Mouse (Mus musculus): ENCODE measurements around the gene Adgrg5.

Adgrg5 gene

GRCm38 (mm10) chr8:94923405-94923804 lies at the start of gene Adgrg5:
TSS of gene Adgrg5 (plus strand) at chr8:94923694.
- DNase-seq (ENCODE audit: low spot score in 2 of 2) = no peak

GRCm38 (mm10) chr8:94874358-94874757 lies 49.1 kb upstream of the Adgrg5 start:
- peak; percentile 80 to 94 for DNase-seq (ENCODE audit: low spot score in 2 of 2)

GRCm38 (mm10) chr8:94875096-94875870 lies 48.2 kb upstream of the Adgrg5 start:
- DNase-seq (ENCODE audit: low spot score in 2 of 2) = peak; percentile 40 to 76

GRCm38 (mm10) chr8:94875871-94876150 lies 47.7 kb upstream of the Adgrg5 start:
- DNase-seq (ENCODE audit: low spot score in 2 of 2) = no peak

GRCm38 (mm10) chr8:94876197-94876730 lies 47.2 kb upstream of the Adgrg5 start, which contains the start of gene Dok4:
TSS of gene Dok4 (minus strand) at chr8:94876330.
- peak; percentile 96 to 100 for DNase-seq (ENCODE audit: low spot score in 2 of 2)

- DNase-seq (ENCODE audit: low spot score in 2 of 2) = no peak
These were observed 46.7 kb upstream of the Adgrg5 start for GRCm38 (mm10) chr8:94876820-94877219.

GRCm38 (mm10) chr8:94880742-94881141 lies 42.8 kb upstream of the Adgrg5 start:
- no peak for DNase-seq (ENCODE audit: low spot score in 2 of 2)

- no peak for DNase-seq (ENCODE audit: low spot score in 2 of 2)
These were observed 35.0 kb upstream of the Adgrg5 start for GRCm38 (mm10) chr8:94888383-94889036.

- no peak for DNase-seq (ENCODE audit: low spot score in 2 of 2)
These were observed 30.6 kb upstream of the Adgrg5 start for GRCm38 (mm10) chr8:94892917-94893316.

- peak; percentile 89 to 92 for DNase-seq (ENCODE audit: low spot score in 2 of 2)
These were observed 24.2 kb upstream of the Adgrg5 start for GRCm38 (mm10) chr8:94899262-94899661.

GRCm38 (mm10) chr8:94900617-94901016 lies 22.9 kb upstream of the Adgrg5 start:
- no peak for DNase-seq (ENCODE audit: low spot score in 2 of 2)

GRCm38 (mm10) chr8:94901031-94901430 lies 22.5 kb upstream of the Adgrg5 start:
- DNase-seq (ENCODE audit: low spot score in 2 of 2) = no peak

- DNase-seq (ENCODE audit: low spot score in 2 of 2) = no peak
These were observed 19.8 kb upstream of the Adgrg5 start for GRCm38 (mm10) chr8:94903709-94904108.

GRCm38 (mm10) chr8:94904450-94905175 lies 18.9 kb upstream of the Adgrg5 start:
- DNase-seq (ENCODE audit: low spot score in 2 of 2) = peak; percentile 69 to 80

- DNase-seq (ENCODE audit: low spot score in 2 of 2) = no peak
These were observed 15.7 kb upstream of the Adgrg5 start for GRCm38 (mm10) chr8:94907591-94908300.

GRCm38 (mm10) chr8:94908847-94909246 lies 14.6 kb upstream of the Adgrg5 start:
- peak; percentile 87 to 95 for DNase-seq (ENCODE audit: low spot score in 2 of 2)

- peak; percentile 61 to 83 for DNase-seq (ENCODE audit: low spot score in 2 of 2)
These were observed 10.3 kb upstream of the Adgrg5 start for GRCm38 (mm10) chr8:94913061-94913660.

- DNase-seq (ENCODE audit: low spot score in 2 of 2) = no peak
These were observed 9.2 kb upstream of the Adgrg5 start for GRCm38 (mm10) chr8:94914256-94914655.

GRCm38 (mm10) chr8:94914701-94915101 lies 8.8 kb upstream of the Adgrg5 start:
- no peak for DNase-seq (ENCODE audit: low spot score in 2 of 2)

GRCm38 (mm10) chr8:94916311-94916959 lies 7.1 kb upstream of the Adgrg5 start:
- no peak for DNase-seq (ENCODE audit: low spot score in 2 of 2)

- DNase-seq (ENCODE audit: low spot score in 2 of 2) = no peak
These were observed 6.6 kb upstream of the Adgrg5 start for GRCm38 (mm10) chr8:94916960-94917324.

Measured in spleen, postnatal 4 days (tissue).